Mouse (Mus musculus) megakaryocyte-erythroid progenitor cell, adult 5 weeks (primary cell): ENCODE results near the gene Tmem182. TPM values are rescaled to one million over a fixed set of nuclear protein-coding genes. Genes with fewer than 3 reads are reported as not detected.

Source experiments
- polyA plus RNA-seq: library from polyadenylated mRNA; stranded (reverse); fragments of >175 nt; gene quantifications from 2 replicates; pipeline ENCODE4 v1.2.3, GENCODE M21; 2012

The Tmem182 gene
- not detected in 2 replicates for polyA plus RNA-seq

DNA sequence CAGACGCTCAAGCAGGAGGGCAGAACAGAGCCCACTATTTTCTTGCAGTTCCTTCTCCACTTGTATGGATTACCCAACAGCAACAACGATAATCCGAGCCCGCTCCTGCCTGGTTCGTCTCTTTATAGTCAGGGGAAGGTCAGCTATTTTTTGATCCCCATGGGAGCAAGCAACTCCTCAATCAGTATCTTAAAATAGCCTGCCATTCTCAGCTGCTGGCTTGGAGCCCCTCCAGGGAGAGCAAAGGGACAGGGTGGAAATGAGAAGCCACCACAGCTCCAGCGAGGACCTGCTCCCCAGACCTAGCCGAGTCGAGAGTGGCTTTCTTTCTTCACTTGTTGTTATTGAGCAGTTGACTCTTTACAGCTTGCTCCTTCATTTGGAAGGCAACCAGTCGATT, at the start of gene Tmem182:
TSS of gene Tmem182 (plus strand) at position 251 of the 400 bp plus-strand sequence.

DNA sequence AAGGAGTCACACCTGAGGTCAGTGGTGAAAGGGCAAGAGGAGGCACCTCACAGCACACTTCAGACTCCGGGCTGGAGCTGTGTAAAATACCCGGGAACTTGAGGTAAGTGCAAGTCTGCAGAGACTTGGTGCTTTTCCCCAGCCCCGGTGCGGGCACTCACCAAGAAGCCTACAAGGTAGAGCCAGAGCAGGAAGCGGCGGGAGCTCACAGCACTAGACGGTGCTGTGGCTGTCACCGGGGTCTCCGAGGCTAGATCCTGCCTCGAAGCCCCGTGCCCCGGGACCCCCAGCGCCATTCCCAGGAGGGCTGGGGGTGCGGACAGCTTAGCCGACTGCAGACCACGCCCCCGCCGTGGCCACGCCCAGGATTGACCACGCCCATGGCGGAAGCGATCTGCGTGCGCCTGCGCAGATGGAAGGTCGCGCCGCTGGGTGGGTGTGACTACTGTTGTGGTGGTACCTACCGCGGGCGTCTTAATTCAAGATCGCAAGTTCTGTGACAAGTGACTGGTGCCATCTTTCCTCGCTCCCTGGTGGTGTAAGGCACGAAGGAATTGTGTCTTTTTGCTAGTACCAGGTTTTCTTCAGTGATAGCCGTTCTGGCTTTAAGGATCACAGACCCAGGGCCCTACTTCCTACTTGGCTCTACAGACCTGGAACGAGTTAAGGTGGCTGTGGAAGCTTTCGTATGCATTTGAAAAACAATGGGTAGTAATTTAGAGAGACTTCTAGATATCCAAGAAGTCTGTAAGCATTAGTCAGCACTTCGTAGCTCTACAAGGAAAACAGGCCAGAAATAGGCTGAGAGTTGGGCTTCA, 14.9 kb upstream of the Tmem182 start, which contains the start of gene Mfsd9:
TSS of gene Mfsd9 (minus strand) at position 364 of the 818 bp plus-strand sequence.

Other genes starting within 250 kb of the Tmem182 start
- not detected in 2 replicates for gene Slc9a4, start 225.5 kb upstream of the Tmem182 start, polyA plus RNA-seq
- gene Slc9a2, start 125.0 kb upstream of the Tmem182 start, polyA plus RNA-seq, result 0.22 and 0.41 TPM in 2 replicates
- gene Mfsd9, start 14.9 kb upstream of the Tmem182 start, polyA plus RNA-seq, result 0.28 and 0.33 TPM in 2 replicates